Mouse (Mus musculus): ENCODE measurements around the gene Zdhhc14. TPM values are rescaled to one million over a fixed set of nuclear protein-coding genes. Genes with fewer than 3 reads are reported as not detected.

The Zdhhc14 gene
- polyA plus RNA-seq, 1 experiment from 2014 or later: 3.2 TPM

DNA sequence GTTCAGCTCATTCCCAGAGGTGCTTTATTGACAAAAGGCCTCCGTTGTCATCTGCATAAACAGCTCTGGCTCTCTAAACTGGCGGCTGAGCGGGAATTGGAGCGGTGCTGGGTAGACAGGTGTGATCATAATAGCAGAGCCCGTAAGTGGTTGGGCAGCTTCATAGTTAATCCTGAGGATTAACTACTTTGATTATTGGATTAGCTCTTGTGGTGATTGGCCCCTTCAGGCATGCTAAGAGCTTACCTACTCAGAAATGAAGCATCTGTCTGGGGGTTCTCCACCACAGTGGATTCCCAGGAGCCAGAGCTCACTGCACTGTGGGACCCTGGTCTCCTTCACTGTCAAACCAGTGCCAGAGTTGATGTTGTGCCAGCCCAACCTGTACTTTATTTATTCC, 102.7 kb downstream of the Zdhhc14 start:
- no peak for ATAC-seq (ENCODE audit: low FRiP score)
- no peak overlapping the region for H3K9ac ChIP-seq
- WGBS: 31% methylated on average over 5 of the region's 5 CpGs

DNA sequence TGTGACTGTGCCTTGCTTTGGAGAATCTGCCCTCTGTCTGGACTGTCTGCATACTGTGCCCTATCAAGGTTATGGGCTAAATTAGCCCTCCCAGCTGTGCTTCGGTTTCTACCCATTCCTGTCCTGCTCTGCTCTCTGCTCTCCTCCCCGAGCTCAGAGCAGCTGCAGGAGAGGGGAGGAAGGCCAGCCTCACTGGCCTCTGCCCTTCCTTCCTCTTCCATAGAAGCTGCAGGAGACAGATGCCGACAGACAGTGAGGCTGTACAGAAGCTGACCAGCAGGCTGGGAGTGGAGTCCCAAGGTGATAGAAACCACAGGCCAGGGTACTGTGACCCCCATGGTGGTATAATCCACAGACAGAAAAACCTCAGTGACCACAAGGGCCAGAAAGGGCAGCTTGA, 104.1 kb downstream of the Zdhhc14 start:
- ATAC-seq (ENCODE audit: low FRiP score): no peak
- Histone ChIP-seq H3K36me3 (replicated peaks) (no peaks in the 10 kb centered on the region), H3K9me3 (no peaks in the 10 kb centered on the region), H3K27me3 (no peaks in the 10 kb centered on the region), H3K9ac (no peak overlapping the region), H3K4me2 (no peak overlapping the region), H3K4me3 (replicated peaks) (no peak overlapping the region), H3K27ac (no peak overlapping the region), H3K4me1 (0 out of 2 replicates have a peak, but pooled peaks cover 4% of the 10 kb centered on the region)
- WGBS: 68% methylated on average over 3 of the region's 3 CpGs

More for the DNA sequence above, 102.7 kb downstream of the Zdhhc14 start:
- Histone ChIP-seq H3K4me3 (replicated peaks) (no peak overlapping the region), H3K27ac (no peak overlapping the region), H3K4me2 (no peak overlapping the region), H3K4me1 (0 out of 2 replicates have a peak, but pooled peaks cover 4% of the 10 kb centered on the region), H3K9me3 (no peaks in the 10 kb centered on the region), H3K36me3 (replicated peaks) (no peaks in the 10 kb centered on the region), H3K27me3 (no peaks in the 10 kb centered on the region)

DNA sequence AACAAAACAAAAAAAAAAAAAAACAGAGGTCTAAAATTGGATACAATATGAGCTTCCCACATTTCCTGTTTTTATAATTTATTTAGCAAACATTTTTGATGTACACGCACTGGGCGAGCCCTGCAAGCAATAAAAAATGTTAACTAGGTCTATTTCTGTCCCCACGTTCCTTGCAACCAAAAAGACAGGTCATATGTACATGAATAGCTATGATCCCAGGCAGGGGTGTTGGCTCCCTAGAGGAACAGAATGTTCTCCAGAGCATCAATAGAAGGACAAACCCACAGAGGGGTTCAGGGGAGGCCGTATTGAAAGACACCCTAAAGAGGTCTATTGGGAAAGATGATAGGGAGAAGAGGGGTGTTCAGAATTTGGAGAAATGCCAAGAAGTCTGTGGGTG, 106.6 kb downstream of the Zdhhc14 start:
- H3K27me3 ChIP-seq: no peaks in the 10 kb centered on the region
- no peak overlapping the region for H3K4me2 ChIP-seq
- no peak overlapping the region for H3K4me3 ChIP-seq (replicated peaks)
- H3K4me1 ChIP-seq: peaks cover 9% of the 10 kb centered on the region; the same call in 1 of the 2 replicates
- no peak for ATAC-seq (ENCODE audit: low FRiP score)
- no peaks in the 10 kb centered on the region for H3K9me3 ChIP-seq
- no peak overlapping the region for H3K27ac ChIP-seq
- WGBS: 82% methylated on average over 4 of the region's 4 CpGs
- H3K36me3 ChIP-seq (replicated peaks): no peaks in the 10 kb centered on the region
- no peak overlapping the region for H3K9ac ChIP-seq

DNA sequence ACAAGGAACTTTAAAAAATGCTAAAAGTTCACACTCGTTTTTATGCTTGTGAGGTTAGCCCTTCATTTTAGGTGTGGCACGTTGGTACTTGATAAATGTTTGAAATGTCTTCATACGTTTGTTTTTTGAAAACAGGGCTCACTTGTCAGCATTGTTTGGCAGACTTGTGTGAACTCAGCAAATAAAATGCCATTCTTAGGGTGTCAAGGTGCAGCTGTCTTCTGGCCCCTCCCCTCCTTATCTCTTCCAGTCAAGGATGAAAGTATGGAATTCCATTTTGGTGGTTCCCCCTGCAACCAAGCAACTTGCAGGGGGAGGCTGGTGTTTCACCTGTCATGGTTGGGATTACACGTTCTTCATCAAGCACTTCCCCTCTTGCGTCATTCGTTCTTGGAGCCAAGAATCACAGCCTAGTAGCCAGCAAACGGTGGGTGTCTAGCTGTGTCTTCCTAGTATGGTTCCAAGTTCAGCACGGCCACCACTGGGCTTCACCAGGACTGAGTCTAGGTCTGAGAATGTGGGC, 108.2 kb downstream of the Zdhhc14 start:
- H3K4me2 ChIP-seq: no peak overlapping the region
- no peak overlapping the region for H3K4me3 ChIP-seq (replicated peaks)
- no peak overlapping the region for H3K9ac ChIP-seq
- no peaks in the 10 kb centered on the region for H3K36me3 ChIP-seq (replicated peaks)
- H3K9me3 ChIP-seq: no peaks in the 10 kb centered on the region
- no peak for ATAC-seq (ENCODE audit: low FRiP score)
- no peaks in the 10 kb centered on the region for H3K27me3 ChIP-seq
- 88% methylated on average over 8 of the region's 8 CpGs for WGBS
- H3K4me1 ChIP-seq: peaks cover 9% of the 10 kb centered on the region; the same call in 1 of the 2 replicates
- no peak overlapping the region for H3K27ac ChIP-seq

DNA sequence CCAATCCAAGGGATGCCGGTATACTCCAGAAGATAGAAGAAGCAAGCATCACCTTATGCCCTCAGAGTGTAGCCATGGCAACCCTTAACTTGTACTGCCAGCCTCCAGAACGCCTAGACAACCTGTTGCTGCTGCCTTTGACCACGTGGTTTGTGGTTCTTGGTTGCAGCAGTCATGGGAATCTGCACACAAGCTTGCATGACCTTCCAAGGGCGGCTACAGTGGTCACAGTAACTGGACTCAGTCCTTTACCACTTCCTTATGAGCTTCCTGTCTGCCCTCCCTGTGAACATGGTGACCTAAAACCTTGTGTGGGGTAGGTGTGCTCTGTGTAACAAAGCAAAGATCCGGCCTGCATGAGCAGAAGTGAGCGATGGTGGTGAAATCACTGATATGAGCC, 109.6 kb downstream of the Zdhhc14 start:
- no peak for ATAC-seq (ENCODE audit: low FRiP score)
- no peak overlapping the region for H3K4me3 ChIP-seq (replicated peaks)
- 83% methylated on average over 6 of the region's 6 CpGs for WGBS
- no peak overlapping the region for H3K9ac ChIP-seq
- no peaks in the 10 kb centered on the region for H3K27me3 ChIP-seq
- H3K36me3 ChIP-seq (replicated peaks): no peaks in the 10 kb centered on the region
- H3K4me1 ChIP-seq: peaks cover 17% of the 10 kb centered on the region; the same call in 1 of the 2 replicates
- no peak overlapping the region for H3K4me2 ChIP-seq
- no peaks in the 10 kb centered on the region for H3K9me3 ChIP-seq
- no peak overlapping the region for H3K27ac ChIP-seq

DNA sequence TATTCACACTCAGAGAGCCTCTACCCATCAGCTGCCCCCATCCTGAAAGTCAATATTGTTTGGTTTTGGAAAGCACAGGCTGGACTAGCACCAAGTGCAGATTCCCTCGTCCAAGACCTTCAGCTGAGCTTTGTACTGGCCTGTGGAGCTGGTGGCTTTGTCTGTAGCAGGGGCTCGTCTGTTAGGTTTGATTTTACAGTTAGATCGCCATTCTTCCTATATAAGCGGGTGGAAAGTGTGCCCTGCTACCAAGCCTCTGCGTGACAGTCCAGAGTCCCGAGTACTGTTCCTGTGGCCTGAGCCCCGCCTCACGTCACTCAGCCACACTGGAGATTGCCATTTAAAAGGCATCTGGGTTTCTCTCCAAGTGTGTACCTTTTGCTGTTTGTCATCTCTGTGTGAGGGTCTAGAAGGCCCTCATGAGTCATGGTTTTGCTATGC, 113.8 kb downstream of the Zdhhc14 start:
- no peak overlapping the region for H3K4me2 ChIP-seq
- no peaks in the 10 kb centered on the region for H3K36me3 ChIP-seq (replicated peaks)
- H3K27me3 ChIP-seq: no peaks in the 10 kb centered on the region
- 54% methylated on average over 8 of the region's 8 CpGs for WGBS
- ATAC-seq (ENCODE audit: low FRiP score): no peak
- H3K27ac ChIP-seq: no peak overlapping the region
- no peak overlapping the region for H3K9ac ChIP-seq
- H3K4me3 ChIP-seq (replicated peaks): no peak overlapping the region
- peaks cover 17% of the 10 kb centered on the region; the same call in 1 of the 2 replicates for H3K4me1 ChIP-seq
- no peaks in the 10 kb centered on the region for H3K9me3 ChIP-seq

DNA sequence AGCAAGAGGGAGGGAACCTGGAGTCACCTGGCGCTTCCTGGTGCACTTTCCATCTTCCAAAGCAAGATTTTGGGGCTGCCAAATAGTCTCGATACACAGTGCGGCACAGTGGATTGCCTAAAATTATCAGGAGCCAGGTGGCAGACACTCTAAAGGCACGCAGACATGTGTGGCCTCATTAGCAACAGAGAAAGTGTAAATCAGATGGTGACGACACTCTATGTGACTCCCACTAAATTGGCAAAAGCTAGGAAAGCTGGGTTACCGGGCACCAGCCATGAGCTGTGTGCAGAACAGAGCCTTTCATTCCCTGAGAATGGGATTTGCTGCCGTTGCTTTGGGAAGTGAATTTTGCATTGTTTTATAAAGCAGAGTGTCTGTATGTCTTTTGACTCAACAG, 115.0 kb downstream of the Zdhhc14 start:
- H3K27me3 ChIP-seq: no peaks in the 10 kb centered on the region
- no peak overlapping the region for H3K9ac ChIP-seq
- no peak overlapping the region for H3K4me2 ChIP-seq
- H3K4me3 ChIP-seq (replicated peaks): no peak overlapping the region
- H3K4me1 ChIP-seq: peaks cover 17% of the 10 kb centered on the region; the same call in 1 of the 2 replicates
- no peak; the same call in 1 of the 2 replicates for ATAC-seq (ENCODE audit: low FRiP score)
- WGBS: 67% methylated on average over 7 of the region's 7 CpGs
- no peaks in the 10 kb centered on the region for H3K36me3 ChIP-seq (replicated peaks)
- H3K27ac ChIP-seq: no peak overlapping the region
- H3K9me3 ChIP-seq: no peaks in the 10 kb centered on the region

DNA sequence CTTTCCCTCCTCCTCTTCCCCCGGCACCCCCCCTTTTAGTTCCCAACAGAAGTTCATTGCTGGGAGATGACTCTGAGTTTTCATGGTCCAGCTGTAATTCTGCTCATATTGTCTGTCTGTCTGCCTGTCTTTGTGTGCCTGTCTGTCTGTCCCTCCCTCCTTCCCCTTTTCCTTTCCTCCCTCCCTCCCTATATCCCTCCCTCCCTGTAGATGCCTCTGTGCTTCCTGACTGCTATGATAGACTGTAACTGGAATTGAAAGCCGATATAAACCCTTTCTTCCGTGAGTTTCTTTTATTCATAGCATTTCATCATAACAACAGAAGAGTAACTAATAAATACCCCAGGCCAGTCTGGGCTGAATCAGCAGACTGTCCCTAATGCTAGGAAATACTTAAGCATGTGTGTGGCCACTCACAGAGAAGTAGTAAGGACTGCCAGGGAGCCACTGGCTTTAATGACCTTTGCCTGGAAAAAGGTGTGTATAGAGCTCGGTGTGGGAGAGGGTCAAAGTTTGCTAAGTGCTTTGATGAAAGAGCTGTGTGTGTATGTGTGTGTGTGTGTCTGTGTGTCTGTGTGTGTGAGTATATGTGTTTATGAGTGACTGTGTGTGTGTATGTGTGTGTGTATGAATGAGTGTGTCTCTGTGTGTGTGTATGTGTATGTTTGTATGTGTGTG, 117.7 kb downstream of the Zdhhc14 start:
- no peak overlapping the region for H3K27ac ChIP-seq
- peaks cover 12% of the 10 kb centered on the region; the same call in 1 of the 2 replicates for H3K4me1 ChIP-seq
- H3K4me2 ChIP-seq: no peak overlapping the region
- no peak overlapping the region for H3K4me3 ChIP-seq (replicated peaks)
- H3K9ac ChIP-seq: no peak overlapping the region
- H3K36me3 ChIP-seq (replicated peaks): no peaks in the 10 kb centered on the region
- H3K9me3 ChIP-seq: no peaks in the 10 kb centered on the region
- ATAC-seq (ENCODE audit: low FRiP score): no peak
- H3K27me3 ChIP-seq: no peaks in the 10 kb centered on the region
- 89% methylated on average over 4 of the region's 4 CpGs for WGBS

DNA sequence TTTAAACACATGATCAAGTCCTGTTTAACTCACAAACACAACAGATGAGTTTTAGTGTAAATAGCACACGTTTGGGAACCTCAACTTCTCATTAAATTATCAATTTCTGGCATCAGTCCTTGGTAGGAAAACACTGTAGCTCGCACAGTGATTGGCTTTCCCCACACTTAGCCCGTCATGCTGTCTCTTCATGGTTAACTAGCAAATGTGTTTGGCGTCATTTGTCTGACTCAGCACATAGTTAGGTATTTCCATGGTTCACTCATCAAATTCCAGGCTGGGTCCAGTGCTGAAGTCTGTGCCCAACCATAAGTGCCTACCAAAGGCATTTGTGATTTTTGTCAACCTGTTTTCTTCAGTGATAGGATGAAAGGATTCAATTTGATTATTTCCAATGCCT, 119.9 kb downstream of the Zdhhc14 start:
- Histone ChIP-seq H3K4me3 (replicated peaks) (no peak overlapping the region), H3K9me3 (no peaks in the 10 kb centered on the region), H3K4me2 (no peak overlapping the region), H3K4me1 (no peaks in the 10 kb centered on the region), H3K9ac (no peak overlapping the region), H3K27ac (no peak overlapping the region), H3K36me3 (replicated peaks) (no peaks in the 10 kb centered on the region), H3K27me3 (no peaks in the 10 kb centered on the region)
- ATAC-seq (ENCODE audit: low FRiP score): no peak
- 79% methylated on average over 4 of the region's 4 CpGs for WGBS

DNA sequence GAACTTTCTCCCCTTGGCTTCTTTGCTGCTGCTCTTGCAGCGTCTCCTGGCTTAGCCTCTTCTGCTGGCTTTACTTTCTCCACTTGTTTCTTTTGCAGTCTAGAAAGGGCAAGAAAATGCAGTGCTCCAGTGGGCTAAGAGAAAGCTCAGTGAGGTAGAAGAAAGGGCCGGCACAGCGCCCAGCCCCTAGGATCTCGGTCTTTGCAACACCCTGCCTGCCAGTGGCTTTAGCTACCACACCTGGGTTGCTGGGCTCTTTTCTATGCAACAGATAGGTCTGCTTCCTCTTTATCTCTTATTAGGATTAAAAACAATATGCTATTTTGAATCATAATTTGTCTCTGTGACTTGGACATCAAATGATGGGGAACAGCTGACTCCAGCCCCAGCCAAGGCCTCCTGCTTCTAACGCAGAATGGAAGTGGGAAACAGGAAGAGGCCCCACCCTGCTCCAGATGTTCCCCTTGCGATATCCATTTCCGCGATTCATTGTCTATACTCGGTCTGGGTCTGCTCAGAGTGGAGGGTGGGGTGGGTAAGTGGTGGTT, 122.5 kb downstream of the Zdhhc14 start:
- no peak overlapping the region for H3K4me3 ChIP-seq (replicated peaks)
- 71% methylated on average over 9 of the region's 9 CpGs for WGBS
- no peak overlapping the region for H3K27ac ChIP-seq

DNA sequence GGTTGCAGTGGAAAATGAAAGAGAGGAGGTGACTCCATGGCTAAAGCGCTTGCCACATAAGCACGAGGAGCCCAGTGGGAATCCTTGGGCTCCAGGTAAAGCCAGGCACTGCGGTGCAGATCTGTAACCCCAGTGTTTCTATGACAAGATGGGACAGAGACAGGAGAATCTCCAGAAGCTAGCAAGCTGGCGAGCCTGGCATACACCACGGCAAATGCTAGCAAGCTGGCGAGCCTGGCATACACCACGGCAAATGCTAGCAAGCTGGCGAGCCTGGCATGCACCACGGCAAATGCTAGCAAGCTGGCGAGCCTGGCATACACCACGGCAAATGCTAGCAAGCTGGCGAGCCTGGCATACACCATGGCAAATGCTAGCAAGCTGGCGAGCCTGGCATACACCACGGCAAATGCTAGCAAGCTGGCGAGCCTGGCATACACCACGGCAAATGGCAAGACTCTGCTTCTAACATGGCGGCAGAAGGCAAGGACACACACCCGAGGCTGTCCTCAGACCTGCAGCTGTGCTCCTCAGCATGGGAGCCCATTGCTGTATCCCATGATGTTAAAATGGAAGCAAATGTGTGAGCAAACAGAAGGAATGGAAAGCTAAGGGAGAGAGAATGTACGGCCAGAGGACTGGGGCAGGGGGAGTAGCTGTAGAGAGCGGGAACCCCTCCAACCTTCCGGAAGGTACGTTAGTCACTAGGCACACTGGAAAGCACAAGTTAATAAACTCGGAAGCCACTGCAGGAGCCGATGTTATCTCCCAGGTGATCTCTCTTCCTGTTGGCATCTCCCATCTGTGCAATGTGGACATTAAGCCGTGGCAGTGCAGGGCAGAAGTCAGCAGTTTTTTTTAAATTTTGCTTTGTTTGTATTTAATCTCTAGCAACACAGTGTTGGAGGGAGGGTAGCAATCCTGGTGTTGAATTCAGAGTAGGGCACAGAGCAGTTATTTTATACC, 129.6 kb downstream of the Zdhhc14 start:
- no peaks in the 10 kb centered on the region for H3K36me3 ChIP-seq (replicated peaks)
- 91% methylated on average over 25 of the region's 25 CpGs for WGBS
- no peak overlapping the region for H3K4me2 ChIP-seq
- no peaks in the 10 kb centered on the region for H3K9me3 ChIP-seq
- H3K9ac ChIP-seq: no peak overlapping the region
- H3K4me1 ChIP-seq: no peaks in the 10 kb centered on the region
- no peak for ATAC-seq (ENCODE audit: low FRiP score)
- no peaks in the 10 kb centered on the region for H3K27me3 ChIP-seq
- no peak overlapping the region for H3K27ac ChIP-seq
- H3K4me3 ChIP-seq (replicated peaks): no peak overlapping the region

More for the DNA sequence above, 122.5 kb downstream of the Zdhhc14 start:
- no peaks in the 10 kb centered on the region for H3K9me3 ChIP-seq
- H3K27me3 ChIP-seq: no peaks in the 10 kb centered on the region
- ATAC-seq (ENCODE audit: low FRiP score): no peak
- H3K4me2 ChIP-seq: no peak overlapping the region
- H3K4me1 ChIP-seq: no peaks in the 10 kb centered on the region
- no peaks in the 10 kb centered on the region for H3K36me3 ChIP-seq (replicated peaks)
- H3K9ac ChIP-seq: no peak overlapping the region

DNA sequence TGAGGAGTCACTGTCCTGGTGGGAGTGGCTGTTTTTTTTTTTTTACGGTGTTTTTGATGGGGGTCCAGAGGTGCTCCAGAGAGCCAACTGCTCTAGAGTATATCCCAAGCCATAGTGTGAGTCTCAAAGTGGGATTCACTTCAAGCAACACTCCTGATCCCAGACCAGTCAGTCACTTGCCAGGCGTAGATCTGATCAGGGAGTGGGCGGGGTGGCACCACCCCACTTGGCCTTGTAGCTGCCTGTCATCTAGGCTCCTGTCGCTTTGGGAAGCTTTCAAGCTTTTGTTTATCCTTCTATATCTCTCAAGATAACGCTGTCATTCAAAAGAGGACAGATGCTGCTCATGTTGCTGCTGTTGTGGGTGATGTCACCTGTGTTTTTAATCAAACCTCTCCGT, 130.4 kb downstream of the Zdhhc14 start:
- H3K27me3 ChIP-seq: no peaks in the 10 kb centered on the region
- no peak overlapping the region for H3K4me2 ChIP-seq
- no peak overlapping the region for H3K27ac ChIP-seq
- H3K4me1 ChIP-seq: no peaks in the 10 kb centered on the region
- no peak overlapping the region for H3K9ac ChIP-seq
- H3K36me3 ChIP-seq (replicated peaks): no peaks in the 10 kb centered on the region
- H3K9me3 ChIP-seq: no peaks in the 10 kb centered on the region
- no peak for ATAC-seq (ENCODE audit: low FRiP score)
- 74% methylated on average over 6 of the region's 6 CpGs for WGBS
- H3K4me3 ChIP-seq (replicated peaks): no peak overlapping the region

Data from forebrain, embryonic 12.5 days (tissue).